Mouse (Mus musculus) G1E-ER4 (cell line): ENCODE measurements around the gene Slamf8. TPM values are rescaled to one million over a fixed set of nuclear protein-coding genes. Genes with fewer than 3 reads are reported as not detected.

ENCODE experiments used
- GATA1 ChIP-seq: IDR thresholded peaks from one replicate; pipeline ENCODE4 v1.8.0; 2012; ENCODE audit warnings: low read length, inconsistent platforms
- polyA plus RNA-seq: library from polyadenylated mRNA; stranded (reverse); fragments of >175 nt; gene quantifications from 2 replicates; pipeline ENCODE4 v1.2.3, GENCODE M21; 2012

Gene Slamf8
- polyA plus RNA-seq, 1 experiment = not detected

- TF ChIP-seq GATA1 = no peak
Measured at GRCm38 (mm10) chr1:172615412-172615811, 25.0 kb upstream of the Slamf8 start.

DNA sequence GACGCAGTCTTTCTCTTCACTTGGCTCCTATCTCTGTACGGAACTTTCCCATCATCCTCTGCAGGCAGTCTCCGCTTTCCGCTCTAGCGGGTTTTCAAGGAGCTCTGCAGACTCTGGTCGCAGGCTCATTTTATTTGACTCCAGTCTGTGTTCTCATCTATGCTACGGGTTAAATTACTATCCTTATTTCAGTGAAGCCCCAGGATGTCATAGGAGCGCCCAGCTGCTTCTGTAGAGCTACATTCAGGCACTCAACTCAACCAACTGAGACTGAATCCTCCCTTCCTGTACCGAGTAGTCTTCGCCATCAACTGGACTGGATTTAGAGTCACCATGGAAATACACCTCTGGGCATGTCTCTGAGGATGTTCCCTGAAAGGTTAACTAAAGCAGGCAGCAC is 24.3 kb upstream of the Slamf8 start:
- TF ChIP-seq GATA1 = no peak

- TF ChIP-seq GATA1 = no peak
Measured at GRCm38 (mm10) chr1:172612745-172613144, 22.4 kb upstream of the Slamf8 start.

DNA sequence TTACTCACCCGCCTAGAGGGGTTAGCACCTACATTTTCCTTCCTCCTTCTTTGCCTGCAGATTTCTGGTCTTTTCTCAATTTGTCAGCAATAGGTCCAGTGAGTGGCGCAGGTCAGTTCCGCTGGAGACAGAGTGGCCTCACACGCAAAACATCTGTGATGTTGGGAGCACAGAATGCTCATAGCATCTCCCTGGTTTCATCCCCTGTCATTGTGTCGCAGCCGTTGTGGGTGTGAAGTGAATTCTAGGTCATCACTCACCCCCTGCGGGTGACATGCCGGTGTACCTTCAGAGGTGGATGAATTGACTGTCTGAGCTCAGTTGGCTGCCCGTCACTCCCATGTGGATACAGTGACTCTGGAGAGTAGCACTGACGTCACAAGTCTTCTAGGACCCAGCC is 20.9 kb upstream of the Slamf8 start:
- no peak for TF ChIP-seq GATA1

GRCm38 (mm10) chr1:172602326-172602725 is 12.0 kb upstream of the Slamf8 start, which contains the start of gene Fcrl6:
Gene Fcrl6 (minus strand): TSS chr1:172602551.
- TF ChIP-seq GATA1 = no peak

DNA sequence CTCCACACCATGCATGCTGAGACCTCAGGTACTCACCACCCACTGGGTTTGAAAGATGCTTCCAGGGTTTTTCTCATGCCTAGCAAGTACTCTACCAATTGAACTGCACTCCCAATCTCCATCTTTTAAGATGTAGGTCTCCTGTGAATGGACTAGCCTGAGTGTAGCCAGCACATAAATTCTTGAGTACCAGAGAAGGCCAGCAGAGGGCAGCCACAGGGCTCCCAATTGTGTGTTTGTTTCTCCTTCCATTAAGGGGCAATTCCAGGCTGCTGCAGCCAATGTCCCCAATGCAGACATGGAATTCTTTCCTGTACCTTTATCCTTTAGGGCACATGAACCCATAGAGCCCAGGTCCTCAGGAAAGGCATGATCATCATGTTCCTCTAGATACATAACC is 4.1 kb upstream of the Slamf8 start:
- TF ChIP-seq GATA1 = no peak

DNA sequence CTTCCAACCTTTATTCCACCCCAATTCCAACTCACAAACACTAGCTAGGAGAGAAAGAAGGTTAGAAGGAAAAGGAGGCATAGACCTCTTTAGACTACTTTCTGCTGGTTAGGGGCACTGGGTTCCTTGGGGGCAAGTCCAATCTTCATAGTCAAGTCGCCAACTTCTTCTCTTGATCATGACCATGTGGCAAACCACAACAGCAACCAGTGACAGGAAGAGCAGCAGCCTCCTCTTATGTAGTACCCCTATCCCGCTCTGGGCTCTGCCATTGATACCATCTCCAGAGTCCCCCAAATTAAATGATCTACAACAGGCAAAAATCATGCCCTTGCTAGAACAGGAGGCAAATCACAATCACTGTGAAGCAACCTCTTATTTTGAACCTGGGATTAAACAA is 3.6 kb upstream of the Slamf8 start:
- TF ChIP-seq GATA1 = no peak

GRCm38 (mm10) chr1:172593321-172593720 is 3.0 kb upstream of the Slamf8 start:
- TF ChIP-seq GATA1 = no peak

DNA sequence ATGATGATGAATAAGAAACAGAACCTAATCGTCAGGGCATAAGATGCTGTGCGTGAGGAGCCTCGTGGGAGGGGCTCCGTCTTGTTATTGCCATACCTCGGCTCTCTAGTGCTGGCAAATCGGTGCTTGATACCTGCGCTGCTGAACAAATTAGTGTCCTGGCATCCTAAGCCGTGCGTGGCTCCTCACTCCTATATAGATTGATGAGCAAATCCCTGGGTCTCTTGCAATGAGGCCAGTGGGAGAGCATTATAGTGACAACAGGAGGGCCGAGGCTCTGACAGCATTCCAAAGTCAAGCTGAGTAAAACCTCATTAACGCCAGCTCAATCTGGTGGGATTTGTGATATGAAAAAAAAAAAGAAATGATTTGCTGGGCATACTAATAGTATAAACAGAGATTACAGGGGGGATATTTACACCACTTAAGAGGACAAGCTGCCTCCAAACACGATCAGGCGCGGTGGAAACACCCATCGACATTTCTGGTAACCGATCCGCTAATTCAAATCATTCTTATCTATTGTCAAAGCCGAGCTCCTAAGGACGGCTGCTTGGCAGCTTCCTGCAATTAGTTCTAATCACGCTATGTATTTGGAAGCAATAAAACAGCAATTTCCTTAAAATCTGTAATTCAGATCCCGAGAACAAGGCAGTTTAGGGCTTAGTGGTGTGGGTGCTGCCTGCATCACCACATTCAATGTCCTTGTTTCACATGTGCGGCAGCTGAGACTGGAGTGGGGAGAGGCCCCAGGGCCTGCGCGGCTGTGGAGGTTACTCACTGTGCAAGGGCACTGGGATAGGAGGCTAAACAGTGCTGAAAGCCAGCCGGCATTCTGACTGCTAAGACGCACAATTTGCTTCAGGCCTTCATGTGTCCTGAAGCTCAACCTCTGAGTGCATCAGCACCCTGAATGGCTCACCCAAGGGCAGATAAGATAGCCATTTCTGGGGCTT is 4.5 kb downstream of the Slamf8 start:
- no peak for TF ChIP-seq GATA1

- TF ChIP-seq GATA1 = no peak
Measured at GRCm38 (mm10) chr1:172585026-172585425, 5.3 kb downstream of the Slamf8 start.

DNA sequence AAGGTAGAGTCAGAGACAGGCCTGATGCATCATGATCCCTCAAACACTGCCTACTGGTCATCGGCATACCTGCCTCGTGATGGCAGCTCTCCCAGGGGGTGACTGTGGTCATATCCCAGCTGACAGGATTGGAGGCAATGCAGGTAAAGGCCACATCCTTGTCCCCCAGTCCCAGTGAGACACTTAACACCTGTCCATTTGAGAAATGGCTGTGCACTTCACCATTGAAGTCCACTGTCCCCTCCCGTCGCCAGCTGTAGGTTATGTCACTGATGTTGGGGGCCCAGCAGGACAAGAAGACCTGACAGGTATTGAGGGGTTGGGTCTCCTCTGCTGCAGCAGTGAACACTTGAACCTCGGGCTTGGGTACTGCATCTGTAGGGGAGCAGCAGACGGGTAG is 6.1 kb downstream of the Slamf8 start:
- TF ChIP-seq GATA1 = no peak

GRCm38 (mm10) chr1:172582436-172582835 is 7.9 kb downstream of the Slamf8 start:
- TF ChIP-seq GATA1 = no peak

DNA sequence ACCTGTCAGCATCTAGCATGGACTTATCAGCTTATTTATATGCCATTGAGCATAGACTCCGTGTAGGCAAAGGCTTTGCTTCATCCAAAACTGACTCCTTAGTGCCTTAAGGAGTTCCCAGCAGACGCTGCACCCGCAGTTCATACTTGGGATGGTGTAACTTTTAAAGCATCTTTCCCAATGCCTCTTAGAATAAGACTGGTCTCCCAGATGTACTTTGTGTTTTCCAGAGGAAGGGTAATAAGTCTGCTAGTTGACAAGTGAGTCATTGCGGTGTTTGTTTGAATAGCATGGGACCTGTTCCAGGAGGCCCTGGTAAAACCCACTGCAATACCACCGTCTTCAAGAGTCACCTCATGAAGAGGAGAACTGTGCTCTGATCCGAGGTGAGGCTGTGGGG is 10.3 kb downstream of the Slamf8 start:
- TF ChIP-seq GATA1 = no peak

GRCm38 (mm10) chr1:172567758-172568157 is 22.6 kb downstream of the Slamf8 start:
- no peak for TF ChIP-seq GATA1

GRCm38 (mm10) chr1:172566131-172566530 is 24.2 kb downstream of the Slamf8 start:
- TF ChIP-seq GATA1 = no peak

DNA sequence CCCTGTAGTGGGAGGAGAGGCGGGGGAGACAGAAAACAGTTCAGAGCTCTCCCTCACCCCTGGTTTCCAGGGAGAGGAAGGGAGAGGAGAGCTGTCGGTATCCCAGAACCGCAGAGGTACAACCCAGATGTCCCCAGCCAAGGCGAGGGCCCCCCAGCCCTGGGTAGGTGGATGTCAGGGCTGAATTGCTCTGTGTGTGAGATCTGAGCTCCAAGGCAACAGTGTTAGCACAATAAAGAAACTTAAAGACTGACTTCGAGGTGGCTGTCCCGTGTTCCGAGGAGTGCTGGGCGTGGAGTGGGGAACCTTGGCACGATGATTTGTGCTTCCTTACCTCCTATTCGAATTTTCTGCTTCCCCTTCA is 26.9 kb downstream of the Slamf8 start:
- no peak for TF ChIP-seq GATA1
